Mouse (Mus musculus) kidney, adult 11 months (tissue): Measurements from ENCODE around the gene Hsd17b3.
A peak's percentile ranks its signal among the peaks of the same experiment; 100 is the strongest.
"Not testable (repeated sequence)": the region's sequence is repeated elsewhere in the genome, so short reads cannot be mapped to it uniquely, and the experiment has no call there.

Source experiments
- DNase-seq: peaks from one replicate; pipeline ENCODE4 v3.0.0; 2022

Hsd17b3 gene

GRCm38 (mm10) chr13:64081012-64081919, 7.8 kb downstream of the Hsd17b3 start:
- peak; percentile 63 for DNase-seq

GRCm38 (mm10) chr13:64077591-64077990, 11.4 kb downstream of the Hsd17b3 start:
- DNase-seq, result no peak

GRCm38 (mm10) chr13:64076074-64076473, 13.0 kb downstream of the Hsd17b3 start:
- DNase-seq, result no peak

DNA sequence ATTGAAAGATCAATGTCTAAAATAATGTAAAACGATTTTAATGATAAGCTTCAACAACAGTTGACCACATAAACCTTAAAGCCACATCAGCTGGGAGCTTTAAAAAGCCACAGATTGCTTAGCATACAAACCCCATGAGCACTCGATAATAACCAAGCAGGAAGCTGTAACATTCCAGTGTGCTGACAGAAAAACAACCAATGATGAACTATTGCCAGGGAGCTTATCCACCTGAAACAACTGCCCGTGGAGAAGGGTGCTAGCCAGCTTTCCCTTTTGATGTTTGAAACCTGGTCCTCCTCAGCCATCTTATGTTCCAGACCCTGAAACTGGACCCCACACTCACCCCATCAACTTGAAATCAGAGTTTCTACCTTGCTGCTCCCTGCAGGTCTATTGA, 22.4 kb downstream of the Hsd17b3 start:
- no peak for DNase-seq

GRCm38 (mm10) chr13:64064276-64064675, 24.8 kb downstream of the Hsd17b3 start:
- DNase-seq, result no peak

DNA sequence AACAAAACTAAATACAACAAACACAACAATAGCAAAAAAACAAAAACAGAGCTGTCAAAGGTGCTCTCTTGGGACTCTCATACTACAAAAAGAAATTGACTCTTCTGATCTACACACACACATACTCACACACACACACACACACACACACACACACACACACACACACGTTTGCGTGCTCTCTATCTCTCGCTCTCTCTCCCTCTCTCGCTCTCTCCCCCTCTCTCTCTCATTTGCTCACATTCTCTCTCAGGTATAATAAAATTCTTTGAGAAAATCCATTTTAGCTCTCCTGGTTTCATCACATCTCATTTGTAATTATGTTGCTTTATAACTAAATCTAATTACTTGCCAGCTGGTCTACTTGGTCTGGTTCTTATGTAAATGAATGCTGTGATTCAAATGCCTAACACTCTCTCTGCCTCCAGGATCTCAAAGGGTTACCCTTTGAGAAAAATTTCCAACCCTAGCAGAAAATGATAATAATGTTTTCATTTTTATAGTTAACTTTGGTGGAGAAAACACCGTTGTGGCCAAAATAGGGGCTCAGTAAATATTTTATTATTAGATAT, 28.0 kb downstream of the Hsd17b3 start:
- DNase-seq, result no peak

- DNase-seq, result peak; percentile 17
Observed at GRCm38 (mm10) chr13:64053959-64054358, 35.1 kb downstream of the Hsd17b3 start.

DNA sequence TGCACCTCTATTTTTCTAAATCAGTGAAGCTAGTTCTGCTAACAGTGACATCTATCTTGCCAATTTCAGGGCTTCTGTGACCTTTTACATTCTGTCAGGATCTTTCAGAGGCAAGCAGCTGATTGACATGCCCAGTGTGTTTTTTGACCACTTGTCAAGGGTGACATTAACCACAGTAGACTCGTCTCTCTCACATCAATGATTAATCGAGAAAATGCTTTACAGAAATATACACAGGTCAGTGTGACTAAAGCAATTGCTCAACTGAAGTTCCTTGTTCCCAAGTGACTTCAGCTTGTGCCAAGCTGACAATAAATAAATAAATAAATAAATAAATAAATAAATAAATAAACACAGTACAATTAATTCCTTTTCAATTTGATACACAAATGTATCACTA, 36.7 kb downstream of the Hsd17b3 start:
- DNase-seq, result not testable (repeated sequence)

- DNase-seq, result peak; percentile 13
Observed at GRCm38 (mm10) chr13:64050895-64051294, 38.1 kb downstream of the Hsd17b3 start.

- no peak for DNase-seq
Observed at GRCm38 (mm10) chr13:64049535-64049934, 39.5 kb downstream of the Hsd17b3 start.

DNA sequence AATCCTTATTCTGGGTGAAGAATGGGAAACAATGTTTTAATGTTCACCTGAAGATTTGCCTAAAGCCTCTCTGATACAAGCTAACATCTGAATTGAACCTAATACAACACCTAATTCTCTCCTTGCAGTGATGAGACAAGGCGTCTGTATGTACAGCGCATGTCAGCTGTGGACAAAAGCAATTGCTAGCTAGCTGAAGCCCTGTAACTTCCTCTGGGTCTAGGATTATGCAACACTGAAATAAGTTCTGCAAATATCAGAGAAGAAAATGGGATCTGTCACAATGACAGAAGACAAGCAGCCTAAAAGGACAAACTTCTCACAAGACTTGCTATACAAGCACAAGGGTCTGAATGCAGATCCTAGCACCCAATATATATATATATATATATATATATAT, 40.6 kb downstream of the Hsd17b3 start:
- DNase-seq, result no peak

DNA sequence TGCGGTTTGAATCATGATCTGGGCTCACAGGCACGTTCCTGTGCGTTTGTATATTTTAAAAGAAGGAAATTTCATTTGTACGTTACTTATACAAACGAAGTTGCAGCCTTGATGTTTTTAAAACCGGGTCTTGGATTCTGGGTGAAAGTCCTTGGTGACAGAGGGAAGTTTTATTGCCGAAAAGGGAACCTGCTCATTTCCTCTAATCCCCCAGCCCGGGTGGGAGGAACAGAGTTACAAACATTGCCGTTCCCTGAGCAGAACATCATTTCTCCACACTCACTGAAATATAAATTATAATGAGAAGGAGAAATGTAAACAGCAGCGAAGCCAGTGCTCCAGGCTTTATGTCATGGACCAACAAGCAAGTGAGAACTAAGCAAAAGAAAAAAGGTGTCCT, 49.1 kb downstream of the Hsd17b3 start:
- no peak for DNase-seq

- no peak for DNase-seq
Observed at GRCm38 (mm10) chr13:64038114-64038513, 50.9 kb downstream of the Hsd17b3 start.

DNA sequence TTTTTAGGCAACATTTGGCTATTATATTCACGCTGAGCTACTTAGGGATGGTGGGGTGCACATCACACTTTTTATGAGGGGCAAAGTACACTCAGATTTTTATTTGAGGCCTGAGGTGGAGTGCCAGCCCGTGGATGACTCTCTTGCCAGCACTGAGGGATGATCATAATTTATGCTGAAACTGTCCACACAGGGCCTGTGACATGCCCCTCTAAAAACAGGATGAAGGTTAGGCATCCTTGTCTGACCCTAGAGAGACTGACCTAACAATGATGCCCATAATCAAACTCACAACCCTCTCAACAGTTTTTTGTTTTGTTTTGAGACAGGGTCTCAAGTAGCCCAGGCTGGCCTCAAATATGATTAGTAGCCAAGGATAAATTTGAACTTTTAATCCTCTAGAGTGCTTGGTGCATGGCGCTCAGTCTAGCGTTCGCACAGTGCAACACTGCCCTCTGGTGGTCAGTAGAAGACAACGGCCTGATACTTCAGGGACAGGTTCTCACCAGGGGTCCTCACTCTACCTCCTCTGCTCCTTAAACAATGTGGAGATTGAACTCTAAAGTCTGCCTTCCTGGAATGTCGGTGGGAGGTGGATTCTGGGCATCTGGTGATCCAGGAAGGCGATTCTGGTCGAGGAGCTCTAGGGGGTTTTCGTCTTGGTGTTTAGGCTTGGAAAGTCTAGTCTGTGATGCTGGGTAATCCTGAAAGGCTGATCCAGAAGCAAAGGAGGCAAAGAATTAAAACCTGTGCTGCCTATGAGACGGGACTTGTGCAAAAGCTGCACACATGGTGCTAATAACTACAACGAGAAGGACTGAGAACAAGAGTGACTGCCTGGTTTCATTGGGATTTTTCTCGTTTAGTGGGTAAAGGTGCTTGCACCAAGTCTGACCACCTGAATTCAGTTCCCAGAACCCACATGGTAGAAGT, 52.7 kb downstream of the Hsd17b3 start:
- peak; percentile 21 for DNase-seq

DNA sequence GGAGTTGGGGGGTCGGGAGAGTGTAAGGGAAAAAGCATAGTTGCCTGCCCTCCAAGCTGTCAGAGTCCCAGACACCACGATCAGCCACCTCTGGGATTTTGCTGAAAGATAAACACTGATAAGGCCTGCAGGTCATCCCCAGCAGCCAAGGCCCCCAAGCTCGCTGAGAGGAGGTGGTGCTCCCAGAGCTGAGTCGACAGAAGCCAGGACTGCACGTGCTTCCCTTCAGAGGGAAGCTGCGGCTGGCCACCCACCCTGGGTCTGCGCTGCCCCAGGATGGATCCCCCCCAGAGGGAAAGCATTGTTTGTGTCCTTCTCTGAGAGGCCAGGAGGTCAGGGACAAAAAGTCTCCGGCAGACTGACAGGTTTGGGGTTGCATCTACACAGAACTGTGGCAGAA, 54.0 kb downstream of the Hsd17b3 start:
- no peak for DNase-seq

- no peak for DNase-seq
Observed at GRCm38 (mm10) chr13:64033921-64034320, 55.1 kb downstream of the Hsd17b3 start.

- DNase-seq, result no peak
Observed at GRCm38 (mm10) chr13:64033181-64033580, 55.8 kb downstream of the Hsd17b3 start.

- DNase-seq, result no peak
Observed at GRCm38 (mm10) chr13:64031254-64031653, 57.8 kb downstream of the Hsd17b3 start.

- DNase-seq, result peak; percentile 76
Observed at GRCm38 (mm10) chr13:64030792-64031191, 58.2 kb downstream of the Hsd17b3 start.

DNA sequence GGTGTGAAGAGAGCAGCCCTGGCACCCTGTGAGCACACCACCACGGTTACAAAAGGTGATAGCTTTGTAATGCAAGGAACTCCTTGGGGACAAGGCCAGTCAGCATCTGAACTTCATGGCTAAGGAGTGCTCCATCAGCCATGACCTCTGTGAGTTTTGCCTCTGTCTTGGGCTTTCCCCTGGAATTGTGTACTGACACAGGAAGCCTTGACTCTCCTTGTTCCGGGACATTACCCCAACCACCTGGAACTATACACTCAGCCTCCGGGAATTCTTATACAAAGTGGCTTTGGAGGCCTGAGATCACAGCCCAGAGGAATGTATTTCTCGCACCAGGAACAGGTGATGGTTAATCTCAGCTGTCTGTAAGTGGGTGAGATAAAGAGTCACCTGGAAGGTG, 64.2 kb downstream of the Hsd17b3 start:
- DNase-seq, result no peak

DNA sequence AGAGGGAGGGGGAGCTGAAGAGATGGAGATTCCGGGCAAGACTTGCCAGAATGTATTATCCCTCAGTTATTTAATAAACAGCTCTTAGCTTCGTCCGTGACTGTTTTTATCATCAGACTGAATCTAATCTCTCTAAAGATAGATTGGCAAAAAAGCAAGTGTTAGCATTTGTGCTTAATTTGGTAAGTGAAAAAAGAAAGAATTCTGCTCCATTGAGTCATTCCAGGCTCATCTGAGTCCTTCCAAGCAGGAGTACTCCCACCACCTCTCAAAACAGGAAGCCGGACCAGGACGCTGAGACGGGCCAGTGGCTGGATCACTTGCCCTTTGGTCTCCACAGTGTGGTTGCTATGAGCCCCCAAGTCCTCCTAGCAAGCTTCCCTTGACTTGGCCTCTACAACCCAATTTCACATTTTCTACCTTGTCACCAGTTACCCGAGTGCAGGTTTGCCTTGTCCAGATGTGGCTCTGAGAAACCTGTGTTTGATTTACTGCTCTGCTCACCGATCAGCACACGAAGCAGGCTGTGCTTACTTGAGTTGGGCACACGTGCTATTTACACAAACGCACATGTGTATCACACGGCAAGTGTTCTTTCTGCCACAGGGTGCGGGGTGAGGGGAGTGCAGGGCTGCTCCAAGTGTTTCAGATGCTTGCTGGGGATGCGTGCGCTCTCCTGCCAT, 66.1 kb downstream of the Hsd17b3 start:
- DNase-seq, result no peak

GRCm38 (mm10) chr13:64020902-64021311, 68.1 kb downstream of the Hsd17b3 start:
- DNase-seq, result no peak
